Mouse (Mus musculus): ENCODE measurements around the gene Ptprd. TPM values are rescaled to one million over a fixed set of nuclear protein-coding genes. Genes with fewer than 3 reads are reported as not detected.

Ptprd gene
- polyA plus RNA-seq, 1 experiment from 2014 or later = 6.3 TPM

DNA sequence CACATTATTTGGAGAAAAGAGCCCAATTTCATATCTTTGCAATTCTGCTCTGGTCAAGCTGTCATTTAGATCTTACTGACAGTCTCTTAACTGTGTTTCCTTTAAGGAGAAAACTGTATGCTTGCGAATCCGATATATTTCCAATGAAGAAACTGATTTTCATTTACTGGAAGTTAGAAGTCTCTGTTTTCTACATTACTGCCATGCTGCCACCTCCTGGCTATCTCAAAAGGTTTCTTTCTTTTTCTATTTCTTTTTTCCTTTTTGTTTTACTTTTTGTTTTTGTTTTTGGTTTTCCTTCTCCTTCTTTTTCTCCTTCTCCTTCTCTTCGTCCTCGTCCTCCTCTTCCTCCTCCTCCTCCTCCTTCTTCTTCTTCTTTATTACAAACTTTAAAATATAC lies 812.6 kb downstream of the Ptprd start:
- WGBS (ENCODE audit: insufficient replicate concordance) = 62% methylated on average over 4 of the region's 4 CpGs
- H3K27ac ChIP-seq (ENCODE audit: low read length) = no peak overlapping the region
- no peak for ATAC-seq (ENCODE audit: low read depth)
- H3K4me1 ChIP-seq (ENCODE audit: control insufficient read depth, low read depth, low read length) = no peaks in the 10 kb centered on the region
- H3K4me2 ChIP-seq (ENCODE audit: low read depth, low read length) = no peak overlapping the region
- no peaks in the 10 kb centered on the region for H3K9me3 ChIP-seq (replicated peaks; ENCODE audit: control insufficient read depth, low read length)
- no peak overlapping the region for H3K9ac ChIP-seq (ENCODE audit: low read depth, low read length)
- no peaks in the 10 kb centered on the region for H3K36me3 ChIP-seq (ENCODE audit: control insufficient read depth, insufficient read depth)
- no peak overlapping the region for H3K4me3 ChIP-seq (ENCODE audit: low read depth, low read length)
- no peaks in the 10 kb centered on the region for H3K27me3 ChIP-seq (ENCODE audit: control insufficient read depth, insufficient read depth, low read depth, low read length)

DNA sequence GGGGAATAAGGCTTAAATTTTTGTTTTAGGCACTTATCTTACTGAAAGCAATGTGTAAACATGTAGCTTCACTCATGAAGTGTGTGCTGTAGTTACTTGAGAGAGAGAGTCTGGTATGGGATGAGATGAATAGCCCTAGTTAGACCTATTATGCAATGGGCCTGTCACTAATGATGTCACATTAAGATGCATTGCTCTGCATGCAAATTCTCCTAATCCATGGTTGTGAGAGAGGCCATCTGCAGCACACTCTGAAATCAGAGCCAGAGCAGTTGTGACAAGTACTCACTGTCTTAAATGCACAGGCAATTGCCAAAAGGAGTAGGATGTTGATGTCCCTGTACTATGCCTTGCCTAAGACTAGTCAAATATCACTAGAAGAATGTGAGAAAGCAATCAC lies 850.0 kb downstream of the Ptprd start:
- Histone ChIP-seq H3K4me2 (ENCODE audit: low read depth, low read length) (no peak overlapping the region), H3K9me3 (replicated peaks; ENCODE audit: control insufficient read depth, low read length) (no peaks in the 10 kb centered on the region), H3K4me1 (ENCODE audit: control insufficient read depth, low read depth, low read length) (no peaks in the 10 kb centered on the region), H3K36me3 (ENCODE audit: control insufficient read depth, insufficient read depth) (no peaks in the 10 kb centered on the region), H3K27ac (ENCODE audit: low read length) (no peak overlapping the region), H3K27me3 (ENCODE audit: control insufficient read depth, insufficient read depth, low read depth, low read length) (no peaks in the 10 kb centered on the region), H3K4me3 (ENCODE audit: low read depth, low read length) (no peak overlapping the region), H3K9ac (ENCODE audit: low read depth, low read length) (no peak overlapping the region)
- ATAC-seq (ENCODE audit: low read depth) = no peak

DNA sequence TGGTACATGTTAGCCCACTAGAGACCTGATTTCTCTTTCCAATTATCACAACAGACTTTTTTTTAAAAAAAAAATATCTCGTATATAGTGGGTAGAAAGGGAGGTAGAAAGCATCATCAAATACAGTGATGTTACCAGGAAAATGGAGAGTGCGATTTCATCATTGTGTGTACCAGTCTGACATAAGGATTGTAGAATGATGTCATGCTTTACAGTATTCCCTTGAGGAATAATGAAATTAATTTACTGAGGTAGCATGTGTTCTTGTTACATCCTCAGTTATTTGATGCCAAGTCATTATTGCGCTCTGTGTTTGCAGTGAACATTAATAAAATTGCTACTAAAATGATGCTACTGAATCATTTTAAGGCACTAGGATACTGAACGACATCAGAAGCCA lies 884.6 kb downstream of the Ptprd start:
- 60% methylated on average over 4 of the region's 4 CpGs for WGBS (ENCODE audit: insufficient replicate concordance)
- H3K4me1 ChIP-seq (ENCODE audit: control insufficient read depth, low read depth, low read length) = no peaks in the 10 kb centered on the region
- H3K4me2 ChIP-seq (ENCODE audit: low read depth, low read length) = no peak overlapping the region
- H3K9me3 ChIP-seq (replicated peaks; ENCODE audit: control insufficient read depth, low read length) = no peaks in the 10 kb centered on the region
- no peak overlapping the region for H3K9ac ChIP-seq (ENCODE audit: low read depth, low read length)
- ATAC-seq (ENCODE audit: low read depth) = no peak
- H3K27ac ChIP-seq (ENCODE audit: low read length) = no peak overlapping the region
- no peak overlapping the region for H3K4me3 ChIP-seq (ENCODE audit: low read depth, low read length)
- H3K27me3 ChIP-seq (ENCODE audit: control insufficient read depth, insufficient read depth, low read depth, low read length) = no peaks in the 10 kb centered on the region
- H3K36me3 ChIP-seq (ENCODE audit: control insufficient read depth, insufficient read depth) = no peaks in the 10 kb centered on the region

DNA sequence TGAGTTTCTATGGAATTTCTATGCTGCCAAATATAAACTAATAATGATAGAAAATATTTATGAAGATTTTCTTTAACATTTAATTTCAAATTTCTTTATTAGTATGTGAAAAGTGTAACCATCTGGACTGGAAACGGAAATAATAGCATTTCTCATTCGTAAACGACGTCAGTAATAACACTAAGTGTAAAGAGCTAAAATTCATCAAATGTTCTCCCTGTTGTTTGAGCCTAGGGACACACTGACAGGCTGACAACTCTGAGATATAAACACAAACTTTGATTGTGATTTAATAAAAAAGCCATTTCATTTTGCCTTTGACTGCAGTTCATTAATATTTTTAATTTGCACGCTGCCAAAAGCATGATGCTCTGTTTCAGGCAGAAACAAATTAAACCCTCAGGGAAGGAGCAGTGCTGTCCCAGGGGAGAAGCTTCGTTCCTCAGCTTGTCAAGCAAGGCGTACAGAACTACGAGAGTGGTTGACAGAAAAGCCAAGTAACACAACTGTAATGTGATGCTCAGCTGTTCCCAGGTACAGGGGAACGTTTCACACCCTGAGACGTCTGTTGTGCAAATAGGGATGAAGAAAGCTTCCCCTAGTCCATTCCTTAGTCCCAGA lies 894.6 kb downstream of the Ptprd start:
- H3K36me3 ChIP-seq (ENCODE audit: control insufficient read depth, insufficient read depth) = no peaks in the 10 kb centered on the region
- no peak overlapping the region for H3K27ac ChIP-seq (ENCODE audit: low read length)
- no peak overlapping the region for H3K4me3 ChIP-seq (ENCODE audit: low read depth, low read length)
- H3K9ac ChIP-seq (ENCODE audit: low read depth, low read length) = no peak overlapping the region
- no peaks in the 10 kb centered on the region for H3K4me1 ChIP-seq (ENCODE audit: control insufficient read depth, low read depth, low read length)
- WGBS (ENCODE audit: insufficient replicate concordance) = 57% methylated on average over 10 of the region's 10 CpGs
- H3K9me3 ChIP-seq (replicated peaks; ENCODE audit: control insufficient read depth, low read length) = no peaks in the 10 kb centered on the region
- ATAC-seq (ENCODE audit: low read depth) = no peak
- no peak overlapping the region for H3K4me2 ChIP-seq (ENCODE audit: low read depth, low read length)
- no peaks in the 10 kb centered on the region for H3K27me3 ChIP-seq (ENCODE audit: control insufficient read depth, insufficient read depth, low read depth, low read length)

DNA sequence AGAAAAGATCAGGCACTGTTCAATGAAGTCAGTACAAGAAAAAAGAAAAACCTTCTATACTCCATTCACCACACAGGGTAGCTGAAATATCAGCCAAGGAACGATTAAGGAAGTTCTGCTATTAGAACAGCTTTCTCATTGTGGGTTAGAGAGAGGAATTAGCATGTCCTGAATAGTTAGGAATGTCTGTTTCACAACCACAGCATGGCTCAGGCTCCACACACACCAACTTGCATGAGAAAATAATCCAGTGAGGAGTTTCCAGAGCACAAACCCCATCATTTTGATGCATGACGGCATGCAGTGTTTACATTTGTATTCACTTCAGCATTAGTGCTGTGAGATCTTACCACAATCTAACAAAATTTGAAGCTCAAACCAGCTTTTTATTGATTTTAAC lies 895.1 kb downstream of the Ptprd start:
- Histone ChIP-seq H3K27me3 (ENCODE audit: control insufficient read depth, insufficient read depth, low read depth, low read length) (no peaks in the 10 kb centered on the region), H3K9ac (ENCODE audit: low read depth, low read length) (no peak overlapping the region), H3K27ac (ENCODE audit: low read length) (no peak overlapping the region), H3K4me1 (ENCODE audit: control insufficient read depth, low read depth, low read length) (no peaks in the 10 kb centered on the region), H3K9me3 (replicated peaks; ENCODE audit: control insufficient read depth, low read length) (no peaks in the 10 kb centered on the region), H3K4me3 (ENCODE audit: low read depth, low read length) (no peak overlapping the region), H3K36me3 (ENCODE audit: control insufficient read depth, insufficient read depth) (no peaks in the 10 kb centered on the region), H3K4me2 (ENCODE audit: low read depth, low read length) (no peak overlapping the region)
- ATAC-seq (ENCODE audit: low read depth) = no peak
- 45% methylated on average over 2 of the region's 2 CpGs for WGBS (ENCODE audit: insufficient replicate concordance)

DNA sequence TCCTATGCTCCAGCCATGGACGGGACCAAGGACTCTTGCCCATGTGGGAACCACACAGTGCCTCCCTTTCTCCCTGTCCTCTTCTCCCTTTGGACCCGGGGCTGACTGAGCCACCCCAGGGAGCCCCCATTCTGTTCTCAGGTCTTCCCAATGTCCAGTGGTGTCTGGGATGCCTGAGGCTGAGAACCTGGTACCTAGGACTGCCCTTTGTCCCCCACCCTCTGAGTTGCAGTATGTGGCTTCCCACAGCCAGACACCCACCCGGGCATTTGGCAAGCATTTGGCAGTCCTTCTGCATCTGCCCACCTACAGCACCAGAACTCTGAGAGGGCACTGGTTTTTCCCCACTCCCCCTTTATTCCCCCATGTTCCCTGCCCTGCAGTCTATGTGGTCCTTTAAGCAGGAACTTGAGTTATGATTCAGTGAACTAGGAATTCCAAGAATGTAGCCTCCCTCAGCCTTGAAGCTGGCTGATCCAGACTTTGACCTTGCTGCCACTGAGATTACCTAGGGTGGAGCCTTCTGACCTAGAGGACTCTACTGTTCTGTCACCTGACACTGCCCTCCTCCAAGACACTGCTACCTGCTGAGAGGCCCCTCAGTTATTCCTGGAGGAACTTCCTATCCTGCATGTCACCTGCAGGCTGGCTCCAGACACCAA lies 901.5 kb downstream of the Ptprd start:
- Histone ChIP-seq H3K27ac (ENCODE audit: low read length) (no peak overlapping the region), H3K4me2 (ENCODE audit: low read depth, low read length) (no peak overlapping the region), H3K9ac (ENCODE audit: low read depth, low read length) (no peak overlapping the region), H3K9me3 (replicated peaks; ENCODE audit: control insufficient read depth, low read length) (no peaks in the 10 kb centered on the region; the same call in 1 of the 2 replicates), H3K4me1 (ENCODE audit: control insufficient read depth, low read depth, low read length) (no peaks in the 10 kb centered on the region), H3K27me3 (ENCODE audit: control insufficient read depth, insufficient read depth, low read depth, low read length) (no peaks in the 10 kb centered on the region), H3K36me3 (ENCODE audit: control insufficient read depth, insufficient read depth) (no peaks in the 10 kb centered on the region), H3K4me3 (ENCODE audit: low read depth, low read length) (no peak overlapping the region)
- WGBS (ENCODE audit: insufficient replicate concordance) = 53% methylated on average over 3 of the region's 3 CpGs
- ATAC-seq (ENCODE audit: low read depth) = no peak

DNA sequence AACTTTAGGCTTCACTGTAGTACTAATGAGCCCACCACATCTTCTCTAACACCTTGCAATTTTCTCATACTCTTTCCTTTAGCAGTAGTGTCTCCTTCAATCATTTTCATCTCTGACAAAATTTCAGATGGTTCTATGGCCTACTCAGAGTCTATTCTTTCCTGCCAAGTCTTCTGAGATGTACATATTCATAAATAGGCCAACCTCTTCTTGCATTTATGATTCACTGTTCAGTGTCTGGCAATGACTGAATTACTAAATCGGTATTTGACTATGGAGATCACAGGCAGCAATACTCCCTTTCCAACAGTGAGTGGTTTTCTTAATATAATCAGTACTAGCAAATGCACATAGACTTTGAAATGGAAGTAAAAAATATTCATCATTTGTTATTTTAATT lies 928.3 kb downstream of the Ptprd start:
- Histone ChIP-seq H3K36me3 (ENCODE audit: control insufficient read depth, insufficient read depth) (no peaks in the 10 kb centered on the region), H3K9me3 (replicated peaks; ENCODE audit: control insufficient read depth, low read length) (no peaks in the 10 kb centered on the region), H3K4me3 (ENCODE audit: low read depth, low read length) (no peak overlapping the region), H3K4me2 (ENCODE audit: low read depth, low read length) (no peak overlapping the region), H3K9ac (ENCODE audit: low read depth, low read length) (no peak overlapping the region), H3K4me1 (ENCODE audit: control insufficient read depth, low read depth, low read length) (no peaks in the 10 kb centered on the region), H3K27ac (ENCODE audit: low read length) (no peak overlapping the region), H3K27me3 (ENCODE audit: control insufficient read depth, insufficient read depth, low read depth, low read length) (no peaks in the 10 kb centered on the region)
- ATAC-seq (ENCODE audit: low read depth) = no peak
- WGBS (ENCODE audit: insufficient replicate concordance) = 72% methylated on average over 1 of the region's 1 CpGs

DNA sequence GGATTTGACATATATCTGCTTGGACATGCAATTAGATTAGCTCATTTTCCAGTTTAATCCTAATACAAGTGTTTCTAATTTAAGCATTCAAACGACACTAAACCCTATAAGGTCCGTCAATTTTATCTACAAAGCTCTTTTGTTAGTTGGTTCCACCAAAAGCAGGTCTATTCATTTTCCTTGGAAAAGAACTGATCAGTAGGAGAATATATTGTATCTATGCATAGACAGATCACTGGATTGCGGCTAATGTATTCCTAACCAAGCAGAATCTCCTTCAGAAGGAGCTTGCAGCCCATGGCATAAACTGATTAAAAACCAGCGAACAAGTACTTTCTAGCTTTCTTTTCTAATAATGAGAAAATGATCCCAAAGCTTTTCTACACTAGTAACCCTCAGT lies 933.8 kb downstream of the Ptprd start:
- no peak for ATAC-seq (ENCODE audit: low read depth)
- H3K4me2 ChIP-seq (ENCODE audit: low read depth, low read length) = no peak overlapping the region
- no peak overlapping the region for H3K4me3 ChIP-seq (ENCODE audit: low read depth, low read length)
- H3K9ac ChIP-seq (ENCODE audit: low read depth, low read length) = no peak overlapping the region
- WGBS (ENCODE audit: insufficient replicate concordance) = 62% methylated on average over 4 of the region's 4 CpGs
- H3K36me3 ChIP-seq (ENCODE audit: control insufficient read depth, insufficient read depth) = no peaks in the 10 kb centered on the region
- no peak overlapping the region for H3K27ac ChIP-seq (ENCODE audit: low read length)
- no peaks in the 10 kb centered on the region for H3K4me1 ChIP-seq (ENCODE audit: control insufficient read depth, low read depth, low read length)
- H3K27me3 ChIP-seq (ENCODE audit: control insufficient read depth, insufficient read depth, low read depth, low read length) = no peaks in the 10 kb centered on the region
- H3K9me3 ChIP-seq (replicated peaks; ENCODE audit: control insufficient read depth, low read length) = no peaks in the 10 kb centered on the region

DNA sequence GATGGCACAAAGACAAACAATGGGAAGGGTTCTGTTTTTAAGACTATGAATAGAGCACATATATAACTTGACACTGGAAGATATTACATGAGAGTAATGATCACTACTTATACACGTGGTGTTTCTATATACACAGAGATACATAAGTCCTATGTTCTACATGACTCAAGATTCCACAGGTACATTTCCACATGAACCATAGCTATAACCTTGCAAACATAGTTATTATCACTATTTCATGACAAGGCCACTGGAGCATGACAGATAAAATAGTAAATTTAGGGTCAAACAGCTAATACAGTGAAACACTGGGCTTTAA lies 951.8 kb downstream of the Ptprd start:
- no peak overlapping the region for H3K4me3 ChIP-seq (ENCODE audit: low read depth, low read length)
- 47% methylated on average over 1 of the region's 1 CpGs for WGBS (ENCODE audit: insufficient replicate concordance)
- H3K36me3 ChIP-seq (ENCODE audit: control insufficient read depth, insufficient read depth) = no peaks in the 10 kb centered on the region
- no peaks in the 10 kb centered on the region for H3K27me3 ChIP-seq (ENCODE audit: control insufficient read depth, insufficient read depth, low read depth, low read length)
- H3K9ac ChIP-seq (ENCODE audit: low read depth, low read length) = no peak overlapping the region
- no peaks in the 10 kb centered on the region for H3K9me3 ChIP-seq (replicated peaks; ENCODE audit: control insufficient read depth, low read length)
- H3K4me2 ChIP-seq (ENCODE audit: low read depth, low read length) = no peak overlapping the region
- ATAC-seq (ENCODE audit: low read depth) = no peak
- no peak overlapping the region for H3K27ac ChIP-seq (ENCODE audit: low read length)
- no peaks in the 10 kb centered on the region for H3K4me1 ChIP-seq (ENCODE audit: control insufficient read depth, low read depth, low read length)

All from liver, embryonic 16.5 days (tissue).